Mouse (Mus musculus): ENCODE data around the gene Capn3. TPM values are rescaled to one million over a fixed set of nuclear protein-coding genes. Genes with fewer than 3 reads are reported as not detected.

The Capn3 gene
- polyA plus RNA-seq, 1 experiment from 2014 or later = 2.9 TPM

DNA sequence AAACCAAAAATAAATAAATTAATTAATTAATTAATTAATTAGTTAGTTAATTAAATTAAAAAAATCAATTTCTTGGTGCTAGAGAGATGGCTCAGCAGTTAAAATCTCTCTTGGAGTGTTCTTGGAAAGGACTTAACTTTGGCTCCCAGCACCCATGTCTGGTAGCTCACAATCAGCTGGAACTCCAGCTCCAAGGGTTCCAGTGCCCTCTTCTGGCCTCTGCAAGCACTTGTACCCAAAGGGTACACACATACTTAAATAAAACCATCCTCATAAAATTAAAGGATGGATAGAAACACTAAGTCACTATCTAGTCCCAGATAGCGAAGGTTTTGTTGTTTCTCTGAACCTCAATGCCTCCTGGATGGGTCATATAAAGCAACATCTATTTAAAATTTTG is 8.5 kb upstream of the Capn3 start:
- Histone ChIP-seq H3K9me3 (ENCODE audit: control insufficient read depth, low read length) (no peaks in the 10 kb centered on the region), H3K36me3 (ENCODE audit: control insufficient read depth, insufficient read depth, low read length) (no peaks in the 10 kb centered on the region), H3K4me2 (ENCODE audit: low read length) (no peak overlapping the region), H3K4me1 (ENCODE audit: control insufficient read depth in 2 of 2, insufficient read depth in 2 of 2, low read length in 2 of 2) (peaks cover 0 to 3% of the 10 kb centered on the region in 2 experiments; a peak in 1 of 4 replicates), H3K9ac (ENCODE audit: low read length) (no peak overlapping the region), H3K27me3 (ENCODE audit: control insufficient read depth, insufficient read depth, low read length) (no peaks in the 10 kb centered on the region), H3K4me3 (ENCODE audit: control insufficient read depth in 1 of 2, insufficient read depth in 1 of 2, low read depth in 1 of 2, low read length in 2 of 2) (no peak overlapping the region), H3K27ac (replicated peaks in 1 of 2; ENCODE audit: control insufficient read depth in 1 of 2, insufficient read depth in 1 of 2, low read depth in 2 of 2, low read length in 2 of 2) (no peak overlapping the region)
- 84% methylated on average over 1 of the region's 1 CpGs for WGBS
- no peak for ATAC-seq (ENCODE audit: insufficient number of reproducible peaks, insufficient read depth, low FRiP score, low read depth)

- WGBS = 57% methylated on average over 6 of the region's 6 CpGs
- ATAC-seq (ENCODE audit: insufficient number of reproducible peaks, insufficient read depth, low FRiP score, low read depth) = no peak
- no peaks in the 10 kb centered on the region for H3K27me3 ChIP-seq (ENCODE audit: control insufficient read depth, insufficient read depth, low read length)
- H3K4me2 ChIP-seq (ENCODE audit: low read length) = no peak overlapping the region
- H3K4me1 ChIP-seq (ENCODE audit: control insufficient read depth in 2 of 2, insufficient read depth in 2 of 2, low read length in 2 of 2) = peaks cover 0 to 3% of the 10 kb centered on the region in 2 experiments; a peak in 1 of 4 replicates
- H3K9me3 ChIP-seq (ENCODE audit: control insufficient read depth, low read length) = no peaks in the 10 kb centered on the region
- H3K9ac ChIP-seq (ENCODE audit: low read length) = no peak overlapping the region
- H3K4me3 ChIP-seq (ENCODE audit: control insufficient read depth in 1 of 2, insufficient read depth in 1 of 2, low read depth in 1 of 2, low read length in 2 of 2) = no peak overlapping the region
- H3K36me3 ChIP-seq (ENCODE audit: control insufficient read depth, insufficient read depth, low read length) = no peaks in the 10 kb centered on the region
- no peak overlapping the region for H3K27ac ChIP-seq (replicated peaks in 1 of 2; ENCODE audit: control insufficient read depth in 1 of 2, insufficient read depth in 1 of 2, low read depth in 2 of 2, low read length in 2 of 2)
These were observed 5.1 kb upstream of the Capn3 start for GRCm38 (mm10) chr2:120450724-120451123.

DNA sequence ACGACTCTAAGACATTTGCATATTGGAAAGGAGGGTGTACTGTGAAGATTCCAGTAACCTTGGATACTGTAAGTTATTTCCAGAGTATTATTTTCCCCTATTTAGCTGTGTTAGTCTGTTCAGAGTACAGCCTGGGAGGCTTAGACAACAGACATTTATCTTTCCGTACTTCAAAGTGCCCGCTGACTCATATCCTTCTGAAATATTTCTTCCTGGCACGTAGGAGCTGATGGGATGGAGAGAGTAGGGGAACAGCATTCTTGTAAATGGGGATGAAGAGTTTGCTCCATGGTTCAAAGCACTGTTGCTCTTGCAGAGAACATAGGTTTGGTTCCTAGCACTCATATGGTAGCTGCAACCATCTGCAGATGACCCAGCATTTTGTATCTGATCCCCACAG is 3.2 kb upstream of the Capn3 start:
- Histone ChIP-seq H3K36me3 (ENCODE audit: control insufficient read depth, insufficient read depth, low read length) (no peaks in the 10 kb centered on the region), H3K4me1 (ENCODE audit: control insufficient read depth in 2 of 2, insufficient read depth in 2 of 2, low read length in 2 of 2) (no peaks in the 10 kb centered on the region), H3K9me3 (ENCODE audit: control insufficient read depth, low read length) (no peaks in the 10 kb centered on the region), H3K27ac (replicated peaks in 1 of 2; ENCODE audit: control insufficient read depth in 1 of 2, insufficient read depth in 1 of 2, low read depth in 2 of 2, low read length in 2 of 2) (no peak overlapping the region), H3K9ac (ENCODE audit: low read length) (no peak overlapping the region), H3K27me3 (ENCODE audit: control insufficient read depth, insufficient read depth, low read length) (no peaks in the 10 kb centered on the region), H3K4me2 (ENCODE audit: low read length) (no peak overlapping the region), H3K4me3 (ENCODE audit: control insufficient read depth in 1 of 2, insufficient read depth in 1 of 2, low read depth in 1 of 2, low read length in 2 of 2) (no peak overlapping the region)
- ATAC-seq (ENCODE audit: insufficient number of reproducible peaks, insufficient read depth, low FRiP score, low read depth) = no peak
- 52% methylated on average over 4 of the region's 4 CpGs for WGBS

DNA sequence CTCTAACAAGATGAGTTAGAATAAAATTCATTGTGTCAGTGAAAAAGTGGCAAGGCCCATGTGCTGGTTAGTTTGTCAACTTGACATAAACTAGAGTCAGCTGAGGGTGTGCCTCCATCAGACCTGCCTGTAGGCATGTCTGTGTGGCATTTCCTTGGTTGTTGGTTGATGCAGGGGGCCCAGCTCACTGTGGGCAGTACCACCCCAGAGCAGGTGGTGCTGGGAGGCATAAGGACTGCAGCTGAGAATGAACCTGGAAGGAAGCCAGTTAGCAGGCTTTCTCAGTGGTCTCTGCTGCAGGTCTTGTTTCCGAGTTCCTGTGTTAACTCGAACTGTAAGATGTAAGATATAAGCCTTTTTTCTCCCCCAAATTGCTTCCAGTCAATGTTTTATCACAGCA is 832 bp upstream of the Capn3 start:
- Histone ChIP-seq H3K4me3 (ENCODE audit: control insufficient read depth in 1 of 2, insufficient read depth in 1 of 2, low read depth in 1 of 2, low read length in 2 of 2) (no peak overlapping the region), H3K4me2 (ENCODE audit: low read length) (no peak overlapping the region), H3K9me3 (ENCODE audit: control insufficient read depth, low read length) (no peaks in the 10 kb centered on the region), H3K4me1 (ENCODE audit: control insufficient read depth in 2 of 2, insufficient read depth in 2 of 2, low read length in 2 of 2) (no peaks in the 10 kb centered on the region), H3K9ac (ENCODE audit: low read length) (no peak overlapping the region), H3K36me3 (ENCODE audit: control insufficient read depth, insufficient read depth, low read length) (no peaks in the 10 kb centered on the region), H3K27me3 (ENCODE audit: control insufficient read depth, insufficient read depth, low read length) (no peaks in the 10 kb centered on the region), H3K27ac (replicated peaks in 1 of 2; ENCODE audit: control insufficient read depth in 1 of 2, insufficient read depth in 1 of 2, low read depth in 2 of 2, low read length in 2 of 2) (no peak overlapping the region)
- ATAC-seq (ENCODE audit: insufficient number of reproducible peaks, insufficient read depth, low FRiP score, low read depth) = no peak
- WGBS = 53% methylated on average over 2 of the region's 2 CpGs

DNA sequence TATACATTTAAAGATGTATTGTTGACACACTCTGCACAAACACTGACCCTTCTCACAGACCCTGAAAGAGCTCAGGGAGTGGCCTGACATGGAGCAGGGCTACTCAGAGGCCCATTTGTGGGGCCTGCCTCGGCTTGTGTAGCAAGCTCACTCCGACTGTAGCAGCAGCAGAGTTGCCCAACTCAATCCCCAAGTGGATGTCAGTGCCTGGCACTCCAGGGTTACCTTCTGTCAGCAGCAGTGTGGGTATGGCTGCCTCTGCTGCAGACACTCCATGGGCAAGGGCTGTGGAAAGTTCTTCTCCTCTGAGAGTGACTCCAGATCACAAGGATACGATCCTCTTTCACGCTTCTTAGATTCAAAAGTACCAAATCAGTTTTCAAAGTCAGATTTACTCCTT is 4.4 kb downstream of the Capn3 start:
- no peak overlapping the region for H3K4me2 ChIP-seq (ENCODE audit: low read length)
- no peaks in the 10 kb centered on the region for H3K27me3 ChIP-seq (ENCODE audit: control insufficient read depth, insufficient read depth, low read length)
- no peak for ATAC-seq (ENCODE audit: insufficient number of reproducible peaks, insufficient read depth, low FRiP score, low read depth)
- no peak overlapping the region for H3K9ac ChIP-seq (ENCODE audit: low read length)
- 79% methylated on average over 4 of the region's 4 CpGs for WGBS
- no peak overlapping the region for H3K27ac ChIP-seq (replicated peaks in 1 of 2; ENCODE audit: control insufficient read depth in 1 of 2, insufficient read depth in 1 of 2, low read depth in 2 of 2, low read length in 2 of 2)
- peaks cover 6 to 11% of the 10 kb centered on the region in 2 experiments for H3K4me1 ChIP-seq (ENCODE audit: control insufficient read depth in 2 of 2, insufficient read depth in 2 of 2, low read length in 2 of 2)
- H3K4me3 ChIP-seq (ENCODE audit: control insufficient read depth in 1 of 2, insufficient read depth in 1 of 2, low read depth in 1 of 2, low read length in 2 of 2) = no peak overlapping the region
- no peaks in the 10 kb centered on the region for H3K9me3 ChIP-seq (ENCODE audit: control insufficient read depth, low read length)
- H3K36me3 ChIP-seq (ENCODE audit: control insufficient read depth, insufficient read depth, low read length) = no peaks in the 10 kb centered on the region

- 33% methylated on average over 7 of the region's 7 CpGs for WGBS
- ATAC-seq (ENCODE audit: insufficient number of reproducible peaks, insufficient read depth, low FRiP score, low read depth) = no peak
- H3K9me3 ChIP-seq (ENCODE audit: control insufficient read depth, low read length) = no peaks in the 10 kb centered on the region
- H3K4me3 ChIP-seq (ENCODE audit: control insufficient read depth in 1 of 2, insufficient read depth in 1 of 2, low read depth in 1 of 2, low read length in 2 of 2) = no peak overlapping the region
- H3K9ac ChIP-seq (ENCODE audit: low read length) = no peak overlapping the region
- peaks cover 6 to 11% of the 10 kb centered on the region in 2 experiments for H3K4me1 ChIP-seq (ENCODE audit: control insufficient read depth in 2 of 2, insufficient read depth in 2 of 2, low read length in 2 of 2)
- H3K27me3 ChIP-seq (ENCODE audit: control insufficient read depth, insufficient read depth, low read length) = no peaks in the 10 kb centered on the region
- peak overlapping the region; percentile 19; the same call in 1 of the 2 replicates for H3K4me2 ChIP-seq (ENCODE audit: low read length)
- no peaks in the 10 kb centered on the region for H3K36me3 ChIP-seq (ENCODE audit: control insufficient read depth, insufficient read depth, low read length)
- peak overlapping the region; percentile 14 to 57 for H3K27ac ChIP-seq (replicated peaks in 1 of 2; ENCODE audit: control insufficient read depth in 1 of 2, insufficient read depth in 1 of 2, low read depth in 2 of 2, low read length in 2 of 2)
These were observed 7.5 kb downstream of the Capn3 start for GRCm38 (mm10) chr2:120463328-120463727.

GRCm38 (mm10) chr2:120464091-120464490 is 8.3 kb downstream of the Capn3 start:
- WGBS = 70% methylated on average over 8 of the region's 8 CpGs
- H3K27ac ChIP-seq (replicated peaks in 1 of 2; ENCODE audit: control insufficient read depth in 1 of 2, insufficient read depth in 1 of 2, low read depth in 2 of 2, low read length in 2 of 2) = no peak overlapping the region

DNA sequence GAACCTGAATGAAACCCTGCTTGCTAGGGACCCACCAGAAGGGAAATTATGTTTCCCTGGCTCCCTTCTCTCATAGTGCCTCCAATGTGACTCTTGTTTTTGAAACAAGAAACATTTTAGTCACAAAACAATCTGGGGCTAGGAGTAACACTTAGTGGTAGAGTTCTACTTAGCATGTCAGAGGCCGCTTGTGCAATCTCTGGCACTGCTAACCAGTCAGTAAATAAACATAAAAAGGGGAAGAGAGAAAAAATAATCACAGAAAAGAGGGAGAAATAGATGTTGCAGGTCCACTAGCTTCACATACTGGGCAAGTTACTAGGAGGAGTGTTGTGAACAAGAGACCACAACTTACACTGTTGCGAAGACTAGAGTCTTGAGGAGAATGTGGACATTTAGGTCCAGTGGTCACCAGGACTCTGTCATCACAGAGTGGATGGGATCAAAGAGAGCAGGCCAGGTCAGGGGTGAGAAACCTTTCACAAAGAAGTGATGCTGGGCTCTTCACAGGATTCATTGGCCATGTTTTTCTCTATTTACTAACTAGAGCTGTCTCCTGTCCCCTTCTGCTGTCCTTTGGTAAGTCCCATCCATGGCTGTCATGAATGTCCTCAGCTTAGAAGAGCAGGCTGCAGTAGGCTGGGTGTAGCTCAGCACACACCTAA is 9.0 kb downstream of the Capn3 start:
- H3K9ac ChIP-seq (ENCODE audit: low read length) = no peak overlapping the region
- no peak overlapping the region for H3K4me2 ChIP-seq (ENCODE audit: low read length)
- ATAC-seq (ENCODE audit: insufficient number of reproducible peaks, insufficient read depth, low FRiP score, low read depth) = no peak
- H3K9me3 ChIP-seq (ENCODE audit: control insufficient read depth, low read length) = no peaks in the 10 kb centered on the region
- peaks cover 6 to 11% of the 10 kb centered on the region in 2 experiments for H3K4me1 ChIP-seq (ENCODE audit: control insufficient read depth in 2 of 2, insufficient read depth in 2 of 2, low read length in 2 of 2)
- no peaks in the 10 kb centered on the region for H3K36me3 ChIP-seq (ENCODE audit: control insufficient read depth, insufficient read depth, low read length)
- H3K27me3 ChIP-seq (ENCODE audit: control insufficient read depth, insufficient read depth, low read length) = no peaks in the 10 kb centered on the region
- H3K27ac ChIP-seq (replicated peaks in 1 of 2; ENCODE audit: control insufficient read depth in 1 of 2, insufficient read depth in 1 of 2, low read depth in 2 of 2, low read length in 2 of 2) = no peak overlapping the region
- H3K4me3 ChIP-seq (ENCODE audit: control insufficient read depth in 1 of 2, insufficient read depth in 1 of 2, low read depth in 1 of 2, low read length in 2 of 2) = no peak overlapping the region
- 90% methylated on average over 2 of the region's 2 CpGs for WGBS

More at GRCm38 (mm10) chr2:120464091-120464490, 8.3 kb downstream of the Capn3 start:
- Histone ChIP-seq H3K27me3 (ENCODE audit: control insufficient read depth, insufficient read depth, low read length) (no peaks in the 10 kb centered on the region), H3K4me3 (ENCODE audit: control insufficient read depth in 1 of 2, insufficient read depth in 1 of 2, low read depth in 1 of 2, low read length in 2 of 2) (no peak overlapping the region), H3K9me3 (ENCODE audit: control insufficient read depth, low read length) (no peaks in the 10 kb centered on the region), H3K4me1 (ENCODE audit: control insufficient read depth in 2 of 2, insufficient read depth in 2 of 2, low read length in 2 of 2) (peaks cover 6 to 11% of the 10 kb centered on the region in 2 experiments), H3K9ac (ENCODE audit: low read length) (no peak overlapping the region), H3K4me2 (ENCODE audit: low read length) (no peak overlapping the region), H3K36me3 (ENCODE audit: control insufficient read depth, insufficient read depth, low read length) (no peaks in the 10 kb centered on the region)
- ATAC-seq (ENCODE audit: insufficient number of reproducible peaks, insufficient read depth, low FRiP score, low read depth) = no peak

All from heart, embryonic 14.5 days (tissue).